11 mouse cellular contexts compared by ENCODE assay signal in genomic region chr11:50646148-50646547, GRCm38 (mm10). TPM values are rescaled to one million over a fixed set of nuclear protein-coding genes. Genes with fewer than 3 reads are reported as not detected.
DNase-seq lines count a peak whose midpoint lies in the region; ATAC-seq lines count a peak whose summit lies in the region.
"Had no signal": no experiment of that assay in that cellular context is flagged by ENCODE, and none has a peak within 500 bp of the region (broad histone marks: within the 10 kb centered on the region; RNA-seq: fewer than 3 reads in every experiment).

No protein-coding gene starts in this region.

- no peak overlapping the region for H3K9ac ChIP-seq in embryonic facial prominence, embryonic 13.5 days
- no peak overlapping the region for H3K9ac ChIP-seq in lung, embryonic 15.5 days
- no peak overlapping the region for H3K9ac ChIP-seq in stomach, embryonic 15.5 days
- H3K9ac ChIP-seq: limb, embryonic 12.5 days had no signal

- no peaks in the 10 kb centered on the region for H3K36me3 ChIP-seq in embryonic facial prominence, embryonic 13.5 days
- H3K36me3 ChIP-seq in embryonic facial prominence, embryonic 10.5 days (replicated peaks): no peaks in the 10 kb centered on the region
- H3K36me3 ChIP-seq in lung, embryonic 15.5 days: no peaks in the 10 kb centered on the region
- H3K36me3 ChIP-seq in stomach, embryonic 15.5 days: no peaks in the 10 kb centered on the region
- H3K36me3 ChIP-seq: limb, embryonic 12.5 days had no signal

- H3K4me1 ChIP-seq in embryonic facial prominence, embryonic 13.5 days: peaks cover 5% of the 10 kb centered on the region; the same call in 1 of the 2 replicates
- no peaks in the 10 kb centered on the region for H3K4me1 ChIP-seq in embryonic facial prominence, embryonic 10.5 days
- H3K4me1 ChIP-seq in lung, embryonic 15.5 days: peaks cover 23% of the 10 kb centered on the region
- peaks cover 8% of the 10 kb centered on the region; the same call in 1 of the 2 replicates for H3K4me1 ChIP-seq in stomach, embryonic 15.5 days
- H3K4me1 ChIP-seq: limb, embryonic 12.5 days had no signal

- WGBS in embryonic facial prominence, embryonic 13.5 days: 68% methylated on average over 4 of the region's 4 CpGs
- 92% methylated on average over 4 of the region's 4 CpGs for WGBS in embryonic facial prominence, embryonic 10.5 days
- 24% methylated on average over 4 of the region's 4 CpGs for WGBS in lung, embryonic 15.5 days
- WGBS in stomach, embryonic 15.5 days: 19% methylated on average over 4 of the region's 4 CpGs

- no peak overlapping the region for H3K4me2 ChIP-seq in embryonic facial prominence, embryonic 13.5 days
- H3K4me2 ChIP-seq in lung, embryonic 15.5 days: no peak overlapping the region
- H3K4me2 ChIP-seq in stomach, embryonic 15.5 days: no peak overlapping the region
- H3K4me2 ChIP-seq: limb, embryonic 12.5 days had no signal

- H3K9me3 ChIP-seq in embryonic facial prominence, embryonic 13.5 days: peaks cover 14% of the 10 kb centered on the region
- H3K9me3 ChIP-seq in embryonic facial prominence, embryonic 10.5 days: no peaks in the 10 kb centered on the region
- H3K9me3 ChIP-seq in lung, embryonic 15.5 days: no peaks in the 10 kb centered on the region
- H3K9me3 ChIP-seq in stomach, embryonic 15.5 days: peaks cover 2% of the 10 kb centered on the region; the same call in 1 of the 2 replicates

- H3K27me3 ChIP-seq in embryonic facial prominence, embryonic 13.5 days: no peaks in the 10 kb centered on the region
- no peaks in the 10 kb centered on the region for H3K27me3 ChIP-seq in embryonic facial prominence, embryonic 10.5 days (replicated peaks; ENCODE audit: low read depth, poor library complexity, severe bottlenecking)
- H3K27me3 ChIP-seq in lung, embryonic 15.5 days: no peaks in the 10 kb centered on the region
- H3K27me3 ChIP-seq in stomach, embryonic 15.5 days (replicated peaks): no peaks in the 10 kb centered on the region
- H3K27me3 ChIP-seq: limb, embryonic 12.5 days had no signal

- DNase-seq in embryonic facial prominence, embryonic 10.5 days (ENCODE audit: low spot score): no peak
- no peak for DNase-seq in lung, adult 18-20 months
- DNase-seq in heart, postnatal 10 days: peak; percentile 76 to 82
- DNase-seq in B cell, adult 2 months: no peak
- no peak for DNase-seq in adrenal gland, postnatal 4 days (ENCODE audit: low spot score in 2 of 2)
- DNase-seq: right cerebral cortex, postnatal 4 days had no signal

- intact Hi-C loops in heart, postnatal 10 days (cut with DNase I): loop anchor here (10.0 kb wide), 1 partner anchor 269 kb away; the partner anchor contains the start of gene Zfp2

- H3K27ac ChIP-seq in embryonic facial prominence, embryonic 13.5 days: 0 out of 2 replicates have a peak overlapping the region, but pooled peaks have one; percentile 12
- no peak overlapping the region for H3K27ac ChIP-seq in embryonic facial prominence, embryonic 10.5 days (replicated peaks)
- peak overlapping the region; percentile 62 for H3K27ac ChIP-seq in lung, embryonic 15.5 days
- H3K27ac ChIP-seq in stomach, embryonic 15.5 days: peak overlapping the region; percentile 73
- H3K27ac ChIP-seq: limb, embryonic 12.5 days had no signal

- no peak for ATAC-seq in embryonic facial prominence, embryonic 13.5 days (ENCODE audit: insufficient number of reproducible peaks, insufficient read depth, low FRiP score, low TSS enrichment, low read depth)
- peak; percentile 84 for ATAC-seq in lung, embryonic 15.5 days (ENCODE audit: borderline replicate concordance, extremely low read depth, low FRiP score, low TSS enrichment)
- peak; percentile 88 for ATAC-seq in stomach, embryonic 15.5 days (ENCODE audit: insufficient read depth, low FRiP score, low read depth)

- H3K4me3 ChIP-seq in embryonic facial prominence, embryonic 13.5 days: no peak overlapping the region
- no peak overlapping the region for H3K4me3 ChIP-seq in embryonic facial prominence, embryonic 10.5 days
- no peak overlapping the region for H3K4me3 ChIP-seq in lung, embryonic 15.5 days
- no peak overlapping the region for H3K4me3 ChIP-seq in stomach, embryonic 15.5 days (replicated peaks)
- H3K4me3 ChIP-seq: limb, embryonic 12.5 days; myocyte had no signal

RNA-seq across cellular contexts. Expression of gene Adamts2, which starts 44.3 kb away (rescaled TPM):
- polyA plus RNA-seq in embryonic facial prominence, embryonic 13.5 days (2015; fragmentation: Nextera tagmentation; extraction: Ambion mirVana): 12.0 and 13.8 TPM in 2 replicates
- 0.74 and 1.4 TPM in 2 replicates for polyA plus RNA-seq in embryonic facial prominence, embryonic 10.5 days (2016; fragmentation: Nextera tagmentation; extraction: Ambion mirVana)
- polyA plus RNA-seq in lung, embryonic 15.5 days (2015; fragmentation: Nextera tagmentation; extraction: Ambion mirVana): 12.5 and 13.5 TPM in 2 replicates
- 10 to 100 TPM; 36.1 to 40.3 TPM for total RNA-seq in heart, postnatal 10 days (2021)
- 13.3 and 13.6 TPM in 2 replicates for polyA plus RNA-seq in stomach, embryonic 15.5 days (2015; fragmentation: Nextera tagmentation; extraction: Ambion mirVana)
- total RNA-seq in adrenal gland, postnatal 4 days (2021): 10 to 100 TPM; 17.4 to 17.8 TPM

Comparison
In these comparisons a context has a peak if more than half of its experiments do, and no peak if none do; other contexts are left out.
1. DNase-seq: peak in heart, postnatal 10 days (2 of 2); none in embryonic facial prominence, embryonic 10.5 days (single experiment), lung, adult 18-20 months (0 of 2), B cell, adult 2 months (0 of 2) and adrenal gland, postnatal 4 days (0 of 2).